Mouse (Mus musculus): Measurements from ENCODE around the gene Bicd2. TPM values are rescaled to one million over a fixed set of nuclear protein-coding genes. Genes with fewer than 3 reads are reported as not detected.

The Bicd2 gene
- polyA plus RNA-seq, 1 experiment from 2014 or later = 34.0 TPM

- Histone ChIP-seq H3K4me2 (0 out of 2 replicates have a peak overlapping the region, but pooled peaks have one; percentile 8), H3K4me1 (ENCODE audit: control insufficient read depth, insufficient read depth, low read length) (peaks cover 32% of the 10 kb centered on the region), H3K27me3 (ENCODE audit: control insufficient read depth, insufficient read depth, low read length) (no peaks in the 10 kb centered on the region), H3K4me3 (ENCODE audit: low read depth, low read length) (no peak overlapping the region), H3K36me3 (ENCODE audit: control insufficient read depth, insufficient read depth, low read length) (peaks cover 7% of the 10 kb centered on the region), H3K9ac (ENCODE audit: low read depth, low read length) (peak overlapping the region; percentile 16; the same call in 1 of the 2 replicates), H3K9me3 (replicated peaks; ENCODE audit: control insufficient read depth, low read length) (no peaks in the 10 kb centered on the region), H3K27ac (ENCODE audit: low read depth, low read length) (peak overlapping the region; percentile 83)
- 23% methylated on average over 3 of the region's 3 CpGs for WGBS (ENCODE audit: insufficient replicate concordance)
- ATAC-seq (replicated peaks; ENCODE audit: insufficient number of reproducible peaks, low FRiP score, low TSS enrichment) = peak; percentile 82
Measured at GRCm38 (mm10) chr13:49371428-49371899, 30.1 kb downstream of the Bicd2 start.

- WGBS (ENCODE audit: insufficient replicate concordance) = 89% methylated on average over 9 of the region's 9 CpGs
Measured at GRCm38 (mm10) chr13:49372370-49373060, 31.1 kb downstream of the Bicd2 start.

GRCm38 (mm10) chr13:49374304-49374703, 32.9 kb downstream of the Bicd2 start:
- Histone ChIP-seq H3K4me3 (ENCODE audit: low read depth, low read length) (no peak overlapping the region), H3K27ac (ENCODE audit: low read depth, low read length) (no peak overlapping the region), H3K4me1 (ENCODE audit: control insufficient read depth, insufficient read depth, low read length) (peaks cover 26% of the 10 kb centered on the region), H3K9ac (ENCODE audit: low read depth, low read length) (no peak overlapping the region), H3K4me2 (no peak overlapping the region), H3K36me3 (ENCODE audit: control insufficient read depth, insufficient read depth, low read length) (peaks cover 12% of the 10 kb centered on the region), H3K27me3 (ENCODE audit: control insufficient read depth, insufficient read depth, low read length) (no peaks in the 10 kb centered on the region), H3K9me3 (replicated peaks; ENCODE audit: control insufficient read depth, low read length) (no peaks in the 10 kb centered on the region)
- no peak for ATAC-seq (replicated peaks; ENCODE audit: insufficient number of reproducible peaks, low FRiP score, low TSS enrichment)
- WGBS (ENCODE audit: insufficient replicate concordance) = 73% methylated on average over 6 of the region's 6 CpGs

More at GRCm38 (mm10) chr13:49372370-49373060, 31.1 kb downstream of the Bicd2 start:
- H3K27ac ChIP-seq (ENCODE audit: low read depth, low read length) = peak overlapping the region; percentile 83; the same call in 1 of the 2 replicates
- H3K4me3 ChIP-seq (ENCODE audit: low read depth, low read length) = no peak overlapping the region
- H3K4me2 ChIP-seq = no peak overlapping the region
- H3K27me3 ChIP-seq (ENCODE audit: control insufficient read depth, insufficient read depth, low read length) = no peaks in the 10 kb centered on the region
- no peak overlapping the region for H3K9ac ChIP-seq (ENCODE audit: low read depth, low read length)
- H3K36me3 ChIP-seq (ENCODE audit: control insufficient read depth, insufficient read depth, low read length) = peaks cover 7% of the 10 kb centered on the region
- peaks cover 30% of the 10 kb centered on the region for H3K4me1 ChIP-seq (ENCODE audit: control insufficient read depth, insufficient read depth, low read length)
- H3K9me3 ChIP-seq (replicated peaks; ENCODE audit: control insufficient read depth, low read length) = no peaks in the 10 kb centered on the region
- no peak for ATAC-seq (replicated peaks; ENCODE audit: insufficient number of reproducible peaks, low FRiP score, low TSS enrichment)

- 81% methylated on average over 6 of the region's 6 CpGs for WGBS (ENCODE audit: insufficient replicate concordance)
- Histone ChIP-seq H3K27me3 (ENCODE audit: control insufficient read depth, insufficient read depth, low read length) (no peaks in the 10 kb centered on the region), H3K4me2 (no peak overlapping the region), H3K4me1 (ENCODE audit: control insufficient read depth, insufficient read depth, low read length) (peaks cover 22% of the 10 kb centered on the region), H3K4me3 (ENCODE audit: low read depth, low read length) (no peak overlapping the region), H3K9me3 (replicated peaks; ENCODE audit: control insufficient read depth, low read length) (no peaks in the 10 kb centered on the region), H3K36me3 (ENCODE audit: control insufficient read depth, insufficient read depth, low read length) (peaks cover 10% of the 10 kb centered on the region), H3K9ac (ENCODE audit: low read depth, low read length) (no peak overlapping the region), H3K27ac (ENCODE audit: low read depth, low read length) (no peak overlapping the region)
- no peak for ATAC-seq (replicated peaks; ENCODE audit: insufficient number of reproducible peaks, low FRiP score, low TSS enrichment)
Measured at GRCm38 (mm10) chr13:49374730-49375129, 33.3 kb downstream of the Bicd2 start.

- no peak overlapping the region for H3K9ac ChIP-seq (ENCODE audit: low read depth, low read length)
- H3K4me3 ChIP-seq (ENCODE audit: low read depth, low read length) = no peak overlapping the region
- no peaks in the 10 kb centered on the region for H3K9me3 ChIP-seq (replicated peaks; ENCODE audit: control insufficient read depth, low read length)
- H3K4me2 ChIP-seq = no peak overlapping the region
- H3K36me3 ChIP-seq (ENCODE audit: control insufficient read depth, insufficient read depth, low read length) = peaks cover 24% of the 10 kb centered on the region
- H3K4me1 ChIP-seq (ENCODE audit: control insufficient read depth, insufficient read depth, low read length) = peaks cover 2% of the 10 kb centered on the region; the same call in 1 of the 2 replicates
- WGBS (ENCODE audit: insufficient replicate concordance) = 84% methylated on average over 6 of the region's 6 CpGs
- no peak for ATAC-seq (replicated peaks; ENCODE audit: insufficient number of reproducible peaks, low FRiP score, low TSS enrichment)
- no peak overlapping the region for H3K27ac ChIP-seq (ENCODE audit: low read depth, low read length)
- H3K27me3 ChIP-seq (ENCODE audit: control insufficient read depth, insufficient read depth, low read length) = no peaks in the 10 kb centered on the region
Measured at GRCm38 (mm10) chr13:49377608-49378007, 36.2 kb downstream of the Bicd2 start.

DNA sequence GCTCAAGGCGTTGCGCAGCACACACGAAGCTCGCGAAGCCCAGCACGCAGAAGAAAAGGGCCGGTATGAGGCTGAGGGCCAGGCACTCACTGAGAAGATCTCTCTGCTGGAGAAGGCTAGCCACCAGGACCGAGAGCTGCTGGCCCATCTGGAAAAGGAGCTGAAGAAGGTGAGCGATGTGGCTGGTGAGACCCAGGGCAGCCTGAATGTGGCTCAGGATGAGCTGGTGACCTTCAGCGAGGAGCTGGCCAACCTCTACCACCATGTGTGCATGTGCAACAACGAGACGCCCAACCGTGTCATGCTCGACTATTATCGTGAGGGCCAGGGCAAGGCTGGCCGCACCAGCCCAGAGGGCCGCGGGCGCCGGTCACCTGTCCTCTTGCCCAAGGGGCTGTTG, 37.9 kb downstream of the Bicd2 start:
- Histone ChIP-seq H3K9ac (ENCODE audit: low read depth, low read length) (no peak overlapping the region), H3K27me3 (ENCODE audit: control insufficient read depth, insufficient read depth, low read length) (no peaks in the 10 kb centered on the region), H3K4me2 (no peak overlapping the region), H3K27ac (ENCODE audit: low read depth, low read length) (no peak overlapping the region), H3K4me1 (ENCODE audit: control insufficient read depth, insufficient read depth, low read length) (no peaks in the 10 kb centered on the region), H3K9me3 (replicated peaks; ENCODE audit: control insufficient read depth, low read length) (no peaks in the 10 kb centered on the region), H3K36me3 (ENCODE audit: control insufficient read depth, insufficient read depth, low read length) (peaks cover 33% of the 10 kb centered on the region), H3K4me3 (ENCODE audit: low read depth, low read length) (no peak overlapping the region)
- no peak for ATAC-seq (replicated peaks; ENCODE audit: insufficient number of reproducible peaks, low FRiP score, low TSS enrichment)
- WGBS (ENCODE audit: insufficient replicate concordance) = 89% methylated on average over 20 of the region's 20 CpGs

GRCm38 (mm10) chr13:49381230-49381629, 39.8 kb downstream of the Bicd2 start:
- Histone ChIP-seq H3K36me3 (ENCODE audit: control insufficient read depth, insufficient read depth, low read length) (peaks cover 33% of the 10 kb centered on the region), H3K4me1 (ENCODE audit: control insufficient read depth, insufficient read depth, low read length) (no peaks in the 10 kb centered on the region), H3K9ac (ENCODE audit: low read depth, low read length) (no peak overlapping the region)

GRCm38 (mm10) chr13:49382997-49383396, 41.6 kb downstream of the Bicd2 start:
- Histone ChIP-seq H3K4me1 (ENCODE audit: control insufficient read depth, insufficient read depth, low read length) (no peaks in the 10 kb centered on the region), H3K9me3 (replicated peaks; ENCODE audit: control insufficient read depth, low read length) (no peaks in the 10 kb centered on the region), H3K36me3 (ENCODE audit: control insufficient read depth, insufficient read depth, low read length) (peaks cover 36% of the 10 kb centered on the region), H3K9ac (ENCODE audit: low read depth, low read length) (no peak overlapping the region), H3K27ac (ENCODE audit: low read depth, low read length) (no peak overlapping the region), H3K27me3 (ENCODE audit: control insufficient read depth, insufficient read depth, low read length) (no peaks in the 10 kb centered on the region), H3K4me3 (ENCODE audit: low read depth, low read length) (no peak overlapping the region), H3K4me2 (no peak overlapping the region)
- WGBS (ENCODE audit: insufficient replicate concordance) = 92% methylated on average over 23 of the region's 23 CpGs
- ATAC-seq (replicated peaks; ENCODE audit: insufficient number of reproducible peaks, low FRiP score, low TSS enrichment) = no peak

More at GRCm38 (mm10) chr13:49381230-49381629, 39.8 kb downstream of the Bicd2 start:
- H3K9me3 ChIP-seq (replicated peaks; ENCODE audit: control insufficient read depth, low read length) = no peaks in the 10 kb centered on the region
- 13% methylated on average over 3 of the region's 3 CpGs for WGBS (ENCODE audit: insufficient replicate concordance)
- ATAC-seq (replicated peaks; ENCODE audit: insufficient number of reproducible peaks, low FRiP score, low TSS enrichment) = no peak
- no peak overlapping the region for H3K4me3 ChIP-seq (ENCODE audit: low read depth, low read length)
- H3K27ac ChIP-seq (ENCODE audit: low read depth, low read length) = no peak overlapping the region
- no peaks in the 10 kb centered on the region for H3K27me3 ChIP-seq (ENCODE audit: control insufficient read depth, insufficient read depth, low read length)
- H3K4me2 ChIP-seq = no peak overlapping the region

Data from heart, embryonic 11.5 days (tissue).